Mouse (Mus musculus): ENCODE measurements around the gene 6430548M08Rik. TPM values are rescaled to one million over a fixed set of nuclear protein-coding genes. Genes with fewer than 3 reads are reported as not detected.

The 6430548M08Rik gene
- polyA plus RNA-seq, 1 experiment from 2014 or later, result 8.5 TPM

DNA sequence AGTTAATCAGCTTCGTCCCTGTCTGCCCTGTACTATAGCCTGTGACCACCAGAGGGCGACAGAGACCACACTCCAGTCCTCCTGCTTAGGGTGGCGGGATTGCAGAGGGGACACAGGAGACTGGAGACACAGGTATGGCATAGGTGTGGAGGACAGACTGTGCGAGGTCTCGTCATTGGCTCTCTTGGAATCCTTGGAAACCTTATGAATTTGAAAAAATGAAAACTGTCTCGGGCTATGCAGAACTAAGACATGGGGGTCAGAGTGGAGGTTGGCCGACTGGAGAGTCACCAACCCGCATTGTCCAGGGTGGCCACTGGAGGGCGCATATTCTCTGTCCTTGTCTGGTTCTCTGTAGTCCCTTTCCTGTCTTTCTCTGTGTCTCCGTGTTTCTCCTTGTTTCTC is 65.1 kb downstream of the 6430548M08Rik start:
- ATAC-seq (ENCODE audit: low read depth), result peak; percentile 70
- WGBS, result under 1% methylated on average over 10 of the region's 10 CpGs

DNA sequence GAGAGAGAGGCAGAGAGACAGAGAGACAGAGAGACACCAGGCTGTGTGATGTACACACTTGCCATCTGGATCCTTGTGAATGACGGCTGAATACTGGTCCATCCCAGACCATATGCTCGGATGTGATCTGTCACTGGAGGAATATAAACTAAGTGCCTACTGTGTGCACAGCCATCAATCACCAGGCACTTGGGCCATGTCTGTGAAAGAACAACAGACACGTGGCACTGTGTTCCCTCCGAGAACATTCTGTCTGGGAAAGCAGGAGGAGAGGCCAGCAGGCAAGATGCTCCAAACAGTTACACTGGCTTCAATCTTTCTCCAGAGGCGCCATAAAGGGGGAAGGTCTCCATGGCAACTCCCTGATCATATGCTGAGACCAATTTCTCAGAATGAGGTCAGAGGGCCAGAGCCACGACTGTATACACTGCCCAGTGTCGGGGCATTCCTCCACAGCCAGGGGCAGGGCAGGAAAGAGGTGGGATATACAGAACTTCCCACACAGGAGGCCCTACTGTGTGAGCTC is 66.6 kb downstream of the 6430548M08Rik start:
- WGBS, result 33% methylated on average over 7 of the region's 7 CpGs
- Histone ChIP-seq H3K9ac (ENCODE audit: low read length) (no peak overlapping the region), H3K4me3 (ENCODE audit: low read length) (no peak overlapping the region), H3K27ac (ENCODE audit: low read length) (no peak overlapping the region), H3K4me1 (replicated peaks; ENCODE audit: control insufficient read depth, insufficient read depth, low read length) (peaks cover 40% of the 10 kb centered on the region), H3K27me3 (ENCODE audit: control insufficient read depth, insufficient read depth, low read depth, low read length) (peaks cover 14% of the 10 kb centered on the region), H3K9me3 (ENCODE audit: control insufficient read depth, low read length) (no peaks in the 10 kb centered on the region), H3K4me2 (ENCODE audit: low read depth, low read length) (no peak overlapping the region), H3K36me3 (ENCODE audit: control insufficient read depth, insufficient read depth, low read length) (no peaks in the 10 kb centered on the region)
- no peak for ATAC-seq (ENCODE audit: low read depth)

More for the DNA sequence above, 65.1 kb downstream of the 6430548M08Rik start:
- H3K4me1 ChIP-seq (replicated peaks; ENCODE audit: control insufficient read depth, insufficient read depth, low read length), result peaks cover 26% of the 10 kb centered on the region
- peak overlapping the region; percentile 28; the same call in 1 of the 2 replicates for H3K4me3 ChIP-seq (ENCODE audit: low read length)
- peaks cover 24% of the 10 kb centered on the region for H3K27me3 ChIP-seq (ENCODE audit: control insufficient read depth, insufficient read depth, low read depth, low read length)
- no peak overlapping the region; the same call in 1 of the 2 replicates for H3K9ac ChIP-seq (ENCODE audit: low read length)
- no peaks in the 10 kb centered on the region for H3K36me3 ChIP-seq (ENCODE audit: control insufficient read depth, insufficient read depth, low read length)
- no peaks in the 10 kb centered on the region for H3K9me3 ChIP-seq (ENCODE audit: control insufficient read depth, low read length)
- H3K4me2 ChIP-seq (ENCODE audit: low read depth, low read length), result peak overlapping the region; percentile 52
- no peak overlapping the region for H3K27ac ChIP-seq (ENCODE audit: low read length)

DNA sequence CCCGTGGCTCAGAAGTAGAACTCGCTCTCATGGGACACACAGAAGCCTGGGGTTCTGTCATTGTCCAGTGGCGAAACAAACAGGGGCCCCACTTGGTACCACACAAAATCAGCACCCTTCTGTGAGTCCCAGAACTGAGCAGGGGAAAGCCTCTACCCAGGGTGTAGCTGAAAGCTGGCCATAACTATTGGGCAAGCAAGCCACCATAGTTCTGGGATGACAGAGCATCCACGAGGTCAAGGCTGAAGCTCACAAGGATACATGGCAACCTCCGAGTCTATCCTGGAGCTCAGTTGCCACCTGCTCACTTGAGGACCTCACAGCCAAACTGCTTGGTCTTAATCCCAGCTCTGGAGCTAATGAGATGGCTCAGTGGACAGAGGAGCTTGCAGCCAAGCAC is 67.3 kb downstream of the 6430548M08Rik start:
- 71% methylated on average over 5 of the region's 5 CpGs for WGBS
- no peak overlapping the region for H3K4me2 ChIP-seq (ENCODE audit: low read depth, low read length)
- no peak overlapping the region for H3K9ac ChIP-seq (ENCODE audit: low read length)

DNA sequence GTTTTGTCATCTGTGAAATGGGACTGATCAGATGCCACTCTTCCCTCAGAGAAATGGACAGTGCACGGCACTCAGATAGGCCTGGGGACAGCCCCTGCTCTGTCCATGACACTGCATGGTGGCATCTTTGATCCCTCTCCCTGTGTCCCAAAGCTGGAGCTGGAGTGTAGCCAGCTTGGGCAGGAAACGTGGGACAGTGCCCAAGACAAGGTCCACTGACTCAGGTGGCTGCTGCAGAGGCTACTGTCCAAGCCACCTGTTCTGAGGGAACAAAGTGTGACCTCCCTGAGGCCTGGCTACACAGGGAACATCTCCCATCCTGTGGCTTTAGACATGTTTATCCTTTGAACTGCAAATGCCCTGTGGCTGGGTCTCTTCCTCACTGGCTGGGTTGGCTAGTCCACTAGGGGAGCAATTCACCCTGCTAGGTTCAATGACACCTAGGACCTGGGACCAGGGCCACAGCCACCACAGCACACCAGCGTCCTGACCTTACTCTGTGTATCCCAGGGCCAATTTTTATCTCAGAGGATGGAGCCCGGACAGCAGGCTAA is 68.0 kb downstream of the 6430548M08Rik start:
- ATAC-seq (ENCODE audit: low read depth), result no peak
- 68% methylated on average over 4 of the region's 4 CpGs for WGBS
- no peak overlapping the region for H3K9ac ChIP-seq (ENCODE audit: low read length)

More for the DNA sequence above, 67.3 kb downstream of the 6430548M08Rik start:
- Histone ChIP-seq H3K36me3 (ENCODE audit: control insufficient read depth, insufficient read depth, low read length) (no peaks in the 10 kb centered on the region), H3K27ac (ENCODE audit: low read length) (no peak overlapping the region), H3K4me1 (replicated peaks; ENCODE audit: control insufficient read depth, insufficient read depth, low read length) (peaks cover 47% of the 10 kb centered on the region), H3K27me3 (ENCODE audit: control insufficient read depth, insufficient read depth, low read depth, low read length) (peaks cover 11% of the 10 kb centered on the region; the same call in 1 of the 2 replicates), H3K4me3 (ENCODE audit: low read length) (no peak overlapping the region), H3K9me3 (ENCODE audit: control insufficient read depth, low read length) (no peaks in the 10 kb centered on the region)
- no peak for ATAC-seq (ENCODE audit: low read depth)

DNA sequence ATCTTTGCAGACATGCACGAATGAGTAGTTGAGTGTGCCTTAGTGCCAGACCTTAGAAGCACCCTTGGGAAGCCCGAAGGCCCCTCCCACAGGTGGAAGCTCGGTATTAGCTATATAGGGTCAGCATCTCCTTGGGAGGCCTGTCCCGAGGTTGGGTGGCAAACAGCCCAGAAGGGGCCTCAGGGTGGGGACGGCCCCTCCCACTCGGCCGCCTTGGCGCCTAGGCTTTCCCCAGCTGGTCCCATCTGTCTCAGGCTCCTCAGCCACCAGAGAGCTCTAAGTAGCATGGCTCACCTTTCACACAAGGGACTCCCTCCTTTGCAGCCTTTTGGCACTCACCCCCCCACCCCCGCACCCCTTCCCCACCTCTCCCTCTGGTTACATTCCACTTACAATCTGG is 70.4 kb downstream of the 6430548M08Rik start:
- peaks cover 41% of the 10 kb centered on the region for H3K4me1 ChIP-seq (replicated peaks; ENCODE audit: control insufficient read depth, insufficient read depth, low read length)
- H3K4me3 ChIP-seq (ENCODE audit: low read length), result no peak overlapping the region
- peak overlapping the region; percentile 25; the same call in 1 of the 2 replicates for H3K27ac ChIP-seq (ENCODE audit: low read length)
- 12% methylated on average over 9 of the region's 9 CpGs for whole genome bisulfite sequencing
- no peak overlapping the region for H3K9ac ChIP-seq (ENCODE audit: low read length)
- H3K36me3 ChIP-seq (ENCODE audit: control insufficient read depth, insufficient read depth, low read length), result no peaks in the 10 kb centered on the region
- H3K9me3 ChIP-seq (ENCODE audit: control insufficient read depth, low read length), result no peaks in the 10 kb centered on the region
- no peak overlapping the region for H3K4me2 ChIP-seq (ENCODE audit: low read depth, low read length)
- peak; percentile 72 for ATAC-seq (ENCODE audit: low read depth)
- H3K27me3 ChIP-seq (ENCODE audit: control insufficient read depth, insufficient read depth, low read depth, low read length), result no peaks in the 10 kb centered on the region

More for the DNA sequence above, 68.0 kb downstream of the 6430548M08Rik start:
- Histone ChIP-seq H3K9me3 (ENCODE audit: control insufficient read depth, low read length) (no peaks in the 10 kb centered on the region), H3K4me3 (ENCODE audit: low read length) (no peak overlapping the region), H3K4me1 (replicated peaks; ENCODE audit: control insufficient read depth, insufficient read depth, low read length) (peaks cover 52% of the 10 kb centered on the region), H3K36me3 (ENCODE audit: control insufficient read depth, insufficient read depth, low read length) (no peaks in the 10 kb centered on the region), H3K27ac (ENCODE audit: low read length) (no peak overlapping the region), H3K4me2 (ENCODE audit: low read depth, low read length) (no peak overlapping the region), H3K27me3 (ENCODE audit: control insufficient read depth, insufficient read depth, low read depth, low read length) (peaks cover 8% of the 10 kb centered on the region; the same call in 1 of the 2 replicates)

DNA sequence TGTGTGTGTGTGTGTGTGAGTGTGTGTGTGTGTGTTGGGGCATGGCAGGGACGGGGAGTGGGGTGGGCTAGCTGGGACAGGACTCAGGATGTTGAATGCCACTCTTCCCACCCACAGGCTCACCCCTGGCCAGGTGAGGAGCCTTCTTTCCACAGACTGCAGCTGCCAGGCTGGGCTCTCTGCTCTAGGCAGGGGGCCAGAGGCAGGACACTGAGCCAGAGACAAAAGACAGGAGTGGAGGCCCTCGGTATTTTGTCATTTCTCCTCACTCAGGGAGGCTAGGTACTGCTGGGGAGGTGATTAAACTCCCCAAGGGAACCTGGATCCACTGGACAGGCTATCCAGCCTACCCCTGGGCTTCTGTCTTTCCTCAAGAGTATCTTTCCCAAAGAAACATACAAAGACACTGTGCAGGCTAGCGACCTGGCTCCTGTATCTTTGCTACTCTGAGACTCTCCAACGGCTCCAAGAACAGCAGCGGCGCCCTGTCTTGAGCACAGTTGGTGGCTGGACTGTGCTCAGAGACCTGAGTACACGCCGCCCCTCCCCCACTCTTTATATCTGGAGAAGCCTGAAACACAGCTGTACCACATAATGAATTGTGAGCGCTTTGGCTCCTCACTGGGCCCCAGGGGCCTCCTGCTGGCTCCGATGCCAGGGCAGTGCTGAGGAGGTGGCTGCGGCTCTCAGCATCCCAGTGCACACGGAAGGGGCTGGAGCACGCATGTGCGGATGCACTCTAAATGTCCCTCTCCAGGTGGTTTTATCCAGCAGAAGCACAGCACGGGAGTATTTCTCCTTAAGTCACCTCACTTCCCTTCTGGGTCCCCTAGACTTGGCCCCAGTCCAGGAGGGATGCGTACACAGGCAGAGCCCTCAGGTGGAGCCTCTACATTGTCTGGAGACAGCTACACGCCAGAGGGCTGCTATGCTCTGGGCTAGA is 71.2 kb downstream of the 6430548M08Rik start:
- Histone ChIP-seq H3K4me2 (ENCODE audit: low read depth, low read length) (no peak overlapping the region), H3K4me3 (ENCODE audit: low read length) (no peak overlapping the region), H3K27ac (ENCODE audit: low read length) (peak overlapping the region; percentile 71), H3K9me3 (ENCODE audit: control insufficient read depth, low read length) (no peaks in the 10 kb centered on the region), H3K4me1 (replicated peaks; ENCODE audit: control insufficient read depth, insufficient read depth, low read length) (peaks cover 43% of the 10 kb centered on the region), H3K36me3 (ENCODE audit: control insufficient read depth, insufficient read depth, low read length) (no peaks in the 10 kb centered on the region), H3K27me3 (ENCODE audit: control insufficient read depth, insufficient read depth, low read depth, low read length) (no peaks in the 10 kb centered on the region), H3K9ac (ENCODE audit: low read length) (peak overlapping the region; percentile 2; the same call in 1 of the 2 replicates)
- ATAC-seq (ENCODE audit: low read depth), result peak; percentile 30; the same call in 1 of the 2 replicates
- 14% methylated on average over 16 of the region's 17 CpGs for WGBS

DNA sequence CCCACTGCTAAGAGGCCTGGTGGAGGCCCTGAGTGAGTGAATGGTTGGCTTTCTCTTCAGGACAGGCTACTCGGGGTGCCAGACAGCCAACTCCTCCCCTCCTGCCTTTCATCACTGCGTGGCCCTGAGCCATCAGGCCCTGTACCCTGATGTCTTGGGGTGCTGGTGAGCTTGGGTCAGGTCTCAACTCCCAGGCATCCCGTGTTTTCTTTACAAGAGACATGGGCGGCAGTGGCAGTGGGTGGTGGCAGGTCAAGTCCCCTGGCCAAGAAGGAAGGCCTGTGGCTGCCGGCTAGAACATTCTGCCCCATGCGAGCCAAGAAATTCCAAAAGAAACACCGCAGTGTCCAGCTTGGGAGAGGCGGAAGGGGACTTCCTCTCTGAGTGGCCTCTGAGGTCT is 72.5 kb downstream of the 6430548M08Rik start:
- no peak overlapping the region for H3K9ac ChIP-seq (ENCODE audit: low read length)
- H3K4me3 ChIP-seq (ENCODE audit: low read length), result no peak overlapping the region
- H3K36me3 ChIP-seq (ENCODE audit: control insufficient read depth, insufficient read depth, low read length), result no peaks in the 10 kb centered on the region
- no peaks in the 10 kb centered on the region for H3K27me3 ChIP-seq (ENCODE audit: control insufficient read depth, insufficient read depth, low read depth, low read length)
- WGBS, result 36% methylated on average over 8 of the region's 8 CpGs
- no peak for ATAC-seq (ENCODE audit: low read depth)
- peaks cover 52% of the 10 kb centered on the region for H3K4me1 ChIP-seq (replicated peaks; ENCODE audit: control insufficient read depth, insufficient read depth, low read length)
- no peaks in the 10 kb centered on the region for H3K9me3 ChIP-seq (ENCODE audit: control insufficient read depth, low read length)
- no peak overlapping the region for H3K27ac ChIP-seq (ENCODE audit: low read length)
- no peak overlapping the region for H3K4me2 ChIP-seq (ENCODE audit: low read depth, low read length)

DNA sequence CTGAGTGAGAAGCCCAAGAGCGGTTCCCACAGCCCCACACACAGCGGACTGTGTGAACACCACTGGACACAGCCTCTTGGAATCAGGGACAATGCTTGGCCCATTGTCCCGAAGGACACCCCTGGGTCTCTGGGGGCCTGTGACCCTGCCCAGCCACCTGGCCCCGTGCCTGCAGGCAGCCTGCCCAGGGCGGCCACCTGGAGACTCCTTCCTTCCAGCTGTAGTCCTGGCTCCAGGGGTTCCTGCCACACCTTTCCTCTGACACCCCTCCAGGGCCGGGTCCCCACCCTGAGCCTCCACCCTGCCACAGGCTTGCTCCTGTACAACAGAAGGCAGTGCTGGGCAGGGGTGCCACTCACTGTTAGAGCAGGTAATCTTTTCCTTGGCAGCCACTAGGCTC is 74.6 kb downstream of the 6430548M08Rik start:
- no peak for ATAC-seq (ENCODE audit: low read depth)
- no peak overlapping the region for H3K27ac ChIP-seq (ENCODE audit: low read length)
- H3K4me1 ChIP-seq (replicated peaks; ENCODE audit: control insufficient read depth, insufficient read depth, low read length), result peaks cover 55% of the 10 kb centered on the region
- H3K9me3 ChIP-seq (ENCODE audit: control insufficient read depth, low read length), result no peaks in the 10 kb centered on the region
- WGBS, result 74% methylated on average over 6 of the region's 6 CpGs
- no peak overlapping the region for H3K4me3 ChIP-seq (ENCODE audit: low read length)
- no peaks in the 10 kb centered on the region for H3K27me3 ChIP-seq (ENCODE audit: control insufficient read depth, insufficient read depth, low read depth, low read length)
- no peak overlapping the region for H3K9ac ChIP-seq (ENCODE audit: low read length)
- H3K4me2 ChIP-seq (ENCODE audit: low read depth, low read length), result no peak overlapping the region
- no peaks in the 10 kb centered on the region for H3K36me3 ChIP-seq (ENCODE audit: control insufficient read depth, insufficient read depth, low read length)

DNA sequence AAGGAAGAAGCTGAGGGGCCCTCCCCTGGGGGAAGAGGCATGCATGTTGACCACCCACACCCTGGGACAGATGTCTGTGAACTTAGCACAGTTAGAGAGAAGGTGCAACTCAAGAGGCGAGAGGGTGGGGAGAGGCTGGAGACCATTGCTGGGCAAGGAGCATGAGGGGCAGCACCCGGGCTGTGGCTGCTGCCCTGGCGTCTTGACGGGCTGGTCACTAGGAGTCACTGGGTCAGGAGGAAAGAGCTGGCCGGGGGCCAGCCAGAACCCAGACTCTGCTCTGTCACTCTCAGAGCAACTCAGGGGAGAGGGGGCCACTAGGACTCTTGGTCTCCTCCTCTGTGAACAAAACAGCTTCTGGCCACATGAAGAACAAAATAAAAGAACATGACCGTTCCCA is 75.5 kb downstream of the 6430548M08Rik start:
- no peaks in the 10 kb centered on the region for H3K9me3 ChIP-seq (ENCODE audit: control insufficient read depth, low read length)
- H3K27ac ChIP-seq (ENCODE audit: low read length), result no peak overlapping the region
- no peak overlapping the region for H3K9ac ChIP-seq (ENCODE audit: low read length)
- H3K4me1 ChIP-seq (replicated peaks; ENCODE audit: control insufficient read depth, insufficient read depth, low read length), result peaks cover 50% of the 10 kb centered on the region
- no peak overlapping the region for H3K4me2 ChIP-seq (ENCODE audit: low read depth, low read length)
- ATAC-seq (ENCODE audit: low read depth), result no peak
- no peaks in the 10 kb centered on the region for H3K36me3 ChIP-seq (ENCODE audit: control insufficient read depth, insufficient read depth, low read length)
- no peak overlapping the region for H3K4me3 ChIP-seq (ENCODE audit: low read length)
- WGBS, result 57% methylated on average over 6 of the region's 6 CpGs
- no peaks in the 10 kb centered on the region for H3K27me3 ChIP-seq (ENCODE audit: control insufficient read depth, insufficient read depth, low read depth, low read length)

Data from lung, embryonic 16.5 days (tissue).